Mouse (Mus musculus) spleen, postnatal 4 days (tissue): ENCODE measurements around the gene Efcab12.
"Not testable (repeated sequence)": the region's sequence is repeated elsewhere in the genome, so short reads cannot be mapped to it uniquely, and the experiment has no call there.

Experiments used
- DNase-seq, 2 experiments: peaks; one replicate each; pipeline ENCODE4 v3.0.0; 2022; ENCODE audit warnings: low spot score in 2 of 2

Gene Efcab12

DNA sequence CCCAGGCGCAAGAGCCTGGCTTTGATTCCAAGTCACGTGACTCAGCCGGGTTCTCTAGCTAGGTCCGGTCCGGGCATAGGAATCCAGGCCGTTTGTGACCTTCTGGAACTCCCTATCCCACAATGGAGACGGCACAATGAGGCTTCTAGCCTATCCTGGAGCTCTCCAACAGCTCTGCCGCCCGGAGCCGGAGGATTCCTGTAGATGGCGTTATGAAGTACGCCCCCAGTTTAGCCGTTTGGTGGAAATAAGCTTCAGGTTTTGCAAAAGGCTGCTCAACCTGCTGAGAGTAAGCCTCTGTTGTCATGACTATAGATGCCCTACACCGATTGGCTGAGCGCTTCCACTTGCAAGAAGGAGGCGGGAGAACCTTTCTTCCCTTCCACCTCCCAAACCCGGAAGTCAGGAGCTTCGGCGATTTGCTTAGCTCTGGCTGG is at the start of gene Efcab12:
TSS of gene Efcab12 (minus strand) at position 252 of the 437 bp plus-strand sequence.
- DNase-seq = peak; percentile 64 to 75

DNA sequence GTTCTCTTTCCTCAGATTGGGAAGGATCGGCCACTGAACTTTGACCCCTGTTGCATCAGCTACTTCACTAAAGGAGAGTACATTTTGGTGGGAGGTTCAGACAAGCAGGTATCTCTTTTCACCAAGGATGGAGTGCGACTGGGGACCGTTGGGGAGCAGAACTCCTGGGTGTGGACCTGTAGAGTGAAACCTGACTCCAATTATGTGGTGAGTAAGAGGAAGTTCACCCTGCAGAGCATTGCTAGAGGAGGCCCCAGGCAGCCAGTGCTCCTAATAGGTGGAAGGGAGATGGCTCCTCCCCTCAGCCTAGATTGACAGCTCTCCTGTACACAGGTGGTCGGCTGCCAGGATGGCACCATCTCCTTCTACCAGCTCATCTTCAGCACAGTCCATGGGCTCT is 48.7 kb upstream of the Efcab12 start:
- peak; percentile 34 to 64 for DNase-seq

DNA sequence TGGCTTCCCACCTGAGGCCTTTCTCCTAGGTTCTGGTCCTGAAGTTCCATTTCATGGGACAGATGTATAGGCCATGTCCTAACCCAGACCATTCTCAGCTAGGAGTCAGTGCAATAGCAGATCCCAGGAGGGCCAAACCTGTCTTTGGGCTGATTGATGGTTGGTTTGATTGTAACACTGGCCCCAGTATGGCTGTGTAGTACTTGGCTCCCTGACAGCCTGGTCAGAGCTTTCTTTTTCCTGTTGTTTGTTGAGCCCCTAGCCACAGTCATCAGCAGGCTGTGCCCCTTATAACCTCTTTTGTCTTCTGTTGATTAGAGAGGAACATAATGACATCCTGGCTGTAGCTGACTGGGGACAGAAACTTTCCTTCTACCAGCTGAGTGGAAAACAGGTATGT is 45.8 kb upstream of the Efcab12 start:
- no peak for DNase-seq

DNA sequence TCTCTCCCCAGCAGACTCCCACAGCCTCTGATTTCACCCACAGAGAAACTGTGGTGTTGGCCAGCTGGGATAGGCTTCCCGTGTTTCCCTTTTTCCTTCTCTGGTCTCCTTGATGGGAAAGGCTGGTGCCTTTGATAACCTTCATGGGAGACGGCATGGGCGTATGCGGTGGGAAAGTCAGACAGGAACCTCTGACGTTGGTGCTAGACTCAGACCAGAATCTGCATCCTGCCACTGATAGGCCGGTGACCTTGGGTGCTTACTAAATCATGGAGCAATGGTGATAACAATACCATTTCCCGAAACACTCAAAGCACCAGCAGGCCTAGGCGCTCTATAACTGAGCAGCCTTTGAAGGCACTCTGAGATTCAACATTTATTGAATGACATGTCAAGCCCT is 42.5 kb upstream of the Efcab12 start:
- no peak for DNase-seq

DNA sequence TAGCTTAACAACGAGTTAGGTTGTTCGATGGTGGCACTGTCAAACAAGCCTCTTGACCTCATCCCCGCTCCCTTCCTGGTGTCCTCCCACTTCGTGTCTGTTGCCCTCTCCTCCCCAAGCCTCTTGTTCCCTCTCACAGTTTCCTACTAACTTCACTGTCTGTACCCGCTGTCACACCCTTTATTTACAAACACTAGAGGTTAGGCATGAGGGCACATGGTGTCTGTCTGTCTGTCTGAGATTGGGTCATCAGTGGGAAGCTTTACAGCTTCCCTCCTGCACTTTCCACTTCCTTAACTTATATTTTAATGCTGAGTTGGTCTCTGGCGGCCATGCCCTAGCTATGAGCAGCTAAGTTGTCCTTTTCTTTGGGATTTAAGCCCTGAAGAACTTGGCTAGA is 41.5 kb upstream of the Efcab12 start:
- no peak for DNase-seq

DNA sequence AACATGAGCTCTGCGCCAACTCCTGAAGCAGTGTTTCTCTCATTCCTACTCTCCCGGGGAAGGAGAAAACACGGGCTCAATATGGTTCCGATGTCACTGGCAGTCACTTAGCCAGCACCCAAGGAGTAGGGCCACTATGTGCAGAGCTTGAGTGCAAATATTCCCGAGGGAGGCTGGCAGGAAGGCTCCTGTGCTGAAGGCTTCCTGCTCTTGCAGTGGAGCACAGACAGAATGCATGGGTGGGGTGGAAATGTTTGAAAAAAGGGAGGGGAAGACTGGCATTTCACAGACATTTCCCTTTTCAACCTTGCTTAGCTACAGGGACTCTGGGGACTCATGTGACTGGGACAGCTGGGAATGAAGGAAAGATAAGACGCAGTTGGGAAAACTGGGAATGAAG is 40.5 kb upstream of the Efcab12 start:
- DNase-seq = no peak

DNA sequence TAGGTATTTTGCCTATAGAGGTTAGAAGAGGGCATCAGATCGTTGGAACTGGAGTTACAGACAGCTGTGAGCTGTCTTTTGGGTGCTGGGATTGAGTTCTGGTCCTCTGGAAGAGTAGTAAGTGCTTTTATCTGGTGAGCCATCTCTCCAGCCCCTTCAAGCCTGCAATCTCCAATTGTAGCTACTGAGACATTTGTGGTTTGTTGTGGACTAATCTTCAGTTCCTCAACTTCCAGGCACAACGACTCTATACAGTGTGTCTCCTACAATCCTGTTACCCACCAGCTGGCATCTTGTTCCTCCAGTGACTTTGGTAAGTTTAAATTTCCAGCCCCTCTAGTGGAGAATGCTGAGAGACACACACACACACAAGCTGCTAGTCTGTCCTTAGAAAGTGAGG is 39.0 kb upstream of the Efcab12 start:
- no peak for DNase-seq

DNA sequence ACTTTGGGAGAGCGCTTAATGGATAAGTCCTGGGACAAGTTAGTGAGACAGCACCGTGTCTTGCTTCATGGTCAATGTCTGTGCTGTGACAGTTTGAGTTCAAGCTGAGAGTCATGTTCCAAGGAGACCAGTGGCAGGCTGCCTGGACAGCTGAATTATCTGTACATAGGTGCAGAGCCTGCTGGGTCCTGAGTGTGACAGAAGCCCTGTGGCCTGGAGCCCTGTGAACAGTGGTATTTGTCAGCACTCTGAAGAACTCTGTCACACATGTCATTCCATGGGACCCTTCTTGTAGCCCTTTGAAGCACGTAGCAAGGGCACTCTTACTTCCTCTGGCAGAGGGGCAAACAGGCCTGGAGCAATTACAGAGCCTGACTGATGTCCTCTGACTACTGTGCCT is 33.1 kb upstream of the Efcab12 start:
- not testable (repeated sequence) for DNase-seq

DNA sequence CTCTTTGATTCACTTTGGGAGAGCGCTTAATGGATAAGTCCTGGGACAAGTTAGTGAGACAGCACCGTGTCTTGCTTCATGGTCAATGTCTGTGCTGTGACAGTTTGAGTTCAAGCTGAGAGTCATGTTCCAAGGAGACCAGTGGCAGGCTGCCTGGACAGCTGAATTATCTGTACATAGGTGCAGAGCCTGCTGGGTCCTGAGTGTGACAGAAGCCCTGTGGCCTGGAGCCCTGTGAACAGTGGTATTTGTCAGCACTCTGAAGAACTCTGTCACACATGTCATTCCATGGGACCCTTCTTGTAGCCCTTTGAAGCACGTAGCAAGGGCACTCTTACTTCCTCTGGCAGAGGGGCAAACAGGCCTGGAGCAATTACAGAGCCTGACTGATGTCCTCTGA is 28.9 kb upstream of the Efcab12 start:
- DNase-seq = not testable (repeated sequence)

DNA sequence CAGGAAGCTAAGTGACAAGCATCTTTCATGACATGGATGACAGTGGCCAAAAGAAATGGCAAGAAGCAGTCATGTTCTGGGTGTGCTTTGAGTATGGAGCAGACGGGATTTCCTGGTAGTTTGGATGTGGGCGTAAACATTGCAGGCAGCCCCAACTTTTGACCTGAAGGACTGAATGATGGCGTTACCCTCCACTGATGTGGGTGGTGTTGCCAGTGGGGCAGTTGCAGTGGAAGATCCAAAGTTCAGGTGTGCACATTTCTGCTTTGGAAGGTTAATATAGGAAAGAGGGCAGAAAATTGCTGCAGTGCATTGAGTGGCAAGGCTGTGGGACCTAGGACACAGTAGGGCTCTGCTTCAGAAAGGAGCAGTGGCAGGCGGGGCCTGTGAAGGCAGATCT is 27.0 kb upstream of the Efcab12 start:
- no peak for DNase-seq

DNA sequence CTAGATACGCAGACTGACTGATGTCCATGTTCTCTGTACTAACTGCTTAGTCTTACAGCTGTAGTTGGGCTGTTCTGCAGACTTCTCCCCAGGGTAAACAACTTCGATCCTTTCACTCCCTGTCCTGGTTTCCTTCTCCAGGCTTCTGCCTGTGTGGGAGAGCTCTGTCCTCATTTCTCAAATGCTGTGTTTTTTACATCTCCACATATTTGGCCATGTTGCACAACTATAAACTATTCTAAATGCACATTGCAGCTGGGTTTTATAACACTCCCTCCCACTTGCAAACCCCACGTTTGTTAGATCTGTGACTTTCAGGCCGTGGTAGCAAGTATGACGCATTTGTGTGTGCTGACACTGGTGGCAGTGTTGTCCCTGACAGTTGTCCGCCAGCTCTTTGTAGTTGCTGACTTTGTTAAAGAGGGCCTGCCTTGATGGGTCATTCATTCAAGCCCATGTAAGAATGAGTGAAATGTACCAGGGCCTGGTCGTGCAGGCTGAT is 25.2 kb upstream of the Efcab12 start:
- DNase-seq = no peak

DNA sequence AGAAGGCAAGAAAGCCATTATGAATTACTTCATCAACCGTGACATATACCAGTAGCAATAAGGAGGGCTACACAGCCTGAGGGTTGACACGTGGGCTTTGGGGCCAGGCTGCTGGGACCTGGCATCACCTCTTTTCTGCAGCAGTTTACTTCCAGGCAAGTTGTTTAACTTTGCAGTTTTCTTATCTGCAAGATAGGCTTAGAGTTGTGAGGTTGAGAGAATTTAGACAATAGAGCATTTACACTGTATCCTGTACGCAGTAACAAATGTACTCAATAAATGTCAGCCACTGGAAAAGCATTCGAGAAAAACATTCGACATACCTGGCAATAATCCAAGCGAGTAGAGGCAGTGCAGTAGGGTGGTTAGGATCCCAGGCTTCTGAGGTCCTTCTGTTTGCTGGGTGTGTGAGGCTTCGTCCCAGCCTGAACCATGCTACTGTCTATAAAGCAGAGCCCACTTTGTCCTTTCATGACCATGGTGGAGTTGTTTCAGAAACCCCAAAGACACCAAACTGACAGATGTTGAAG is 21.9 kb upstream of the Efcab12 start:
- DNase-seq = no peak

DNA sequence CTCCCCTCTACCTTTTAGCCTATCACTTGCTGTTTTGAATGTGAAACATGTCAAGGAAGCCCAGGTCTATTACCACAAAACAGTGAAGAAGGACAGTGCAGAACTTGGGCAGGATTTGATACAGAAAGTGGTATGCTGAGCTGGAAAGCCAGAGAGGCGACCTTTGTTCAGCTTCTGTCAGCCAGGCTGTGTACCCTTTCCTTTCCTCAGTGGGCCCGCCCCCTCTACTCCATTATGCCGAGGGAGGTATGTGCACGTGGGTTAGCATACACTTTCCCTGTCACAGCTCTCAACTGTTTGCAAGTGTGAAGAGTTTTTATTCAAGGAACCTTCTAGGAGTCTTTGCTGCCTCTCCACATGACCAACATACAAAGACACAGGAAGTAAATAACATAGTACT is 21.0 kb upstream of the Efcab12 start:
- DNase-seq = no peak

DNA sequence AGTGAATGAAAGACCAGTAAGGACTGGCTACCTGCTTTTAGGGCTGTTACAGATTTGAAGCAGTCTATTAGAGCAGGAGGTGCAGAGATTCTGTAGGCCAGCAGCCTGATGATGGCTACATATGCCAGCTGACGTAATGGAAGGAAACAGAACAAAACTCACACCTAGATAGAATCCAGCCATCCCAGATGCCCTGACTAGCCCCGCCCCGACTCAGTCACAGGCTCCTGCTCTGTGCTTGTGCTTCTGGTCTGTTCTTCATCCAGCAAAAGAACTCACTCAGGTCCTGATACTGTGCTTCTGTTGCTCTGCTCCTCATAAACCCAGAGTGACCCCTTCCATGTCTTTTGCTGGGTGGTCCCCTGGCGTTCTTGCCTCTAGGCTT is 18.1 kb upstream of the Efcab12 start:
- no peak for DNase-seq

DNA sequence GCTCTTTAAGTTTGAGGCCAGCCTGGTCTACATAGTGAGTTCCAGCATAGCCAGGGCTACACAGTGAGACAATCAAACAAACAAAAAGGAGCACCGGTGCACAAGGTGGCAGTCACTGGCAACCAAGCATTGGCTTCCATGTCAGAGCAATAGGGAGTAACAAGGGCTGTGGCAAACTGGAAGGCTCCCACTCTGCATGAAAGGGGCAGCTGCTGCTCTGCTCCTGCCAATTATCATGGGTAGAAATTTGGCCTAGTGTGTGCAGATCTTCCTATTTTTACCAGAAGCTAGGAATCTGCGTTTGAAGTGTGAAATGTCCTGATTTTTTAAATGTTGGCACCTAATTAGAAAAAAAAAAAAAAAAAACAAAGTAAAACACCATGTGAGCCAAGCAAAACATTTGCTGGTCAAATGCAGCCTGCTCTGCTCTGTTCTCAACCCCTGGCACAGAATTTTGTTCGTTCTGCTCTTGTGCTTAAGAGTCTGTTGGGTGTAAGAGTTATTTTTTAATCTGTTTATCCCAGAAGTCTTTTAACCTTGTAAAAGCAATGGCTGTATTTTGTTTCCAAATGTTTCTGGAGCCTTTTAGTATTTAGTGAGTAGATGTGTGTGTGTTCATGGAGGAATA is 17.6 kb upstream of the Efcab12 start:
- no peak for DNase-seq

DNA sequence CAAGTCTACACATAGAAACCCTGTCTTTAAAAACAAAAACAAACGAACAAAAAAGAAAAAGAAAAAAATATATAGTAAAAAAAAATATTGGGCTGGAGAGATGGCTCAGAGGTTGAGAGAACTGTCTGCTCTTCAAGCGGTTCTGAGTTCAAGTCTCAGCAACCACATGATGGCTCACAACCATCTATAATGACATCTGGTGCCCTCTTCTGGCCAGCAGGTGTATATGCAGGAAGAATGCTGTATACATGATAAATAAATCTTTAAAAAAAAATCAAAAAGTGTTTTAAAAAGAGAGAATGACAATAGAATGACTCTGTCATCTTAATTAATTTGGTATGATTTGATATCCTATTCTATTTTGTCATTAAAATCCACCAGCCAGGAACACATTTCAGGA is 16.2 kb upstream of the Efcab12 start:
- DNase-seq = no peak

DNA sequence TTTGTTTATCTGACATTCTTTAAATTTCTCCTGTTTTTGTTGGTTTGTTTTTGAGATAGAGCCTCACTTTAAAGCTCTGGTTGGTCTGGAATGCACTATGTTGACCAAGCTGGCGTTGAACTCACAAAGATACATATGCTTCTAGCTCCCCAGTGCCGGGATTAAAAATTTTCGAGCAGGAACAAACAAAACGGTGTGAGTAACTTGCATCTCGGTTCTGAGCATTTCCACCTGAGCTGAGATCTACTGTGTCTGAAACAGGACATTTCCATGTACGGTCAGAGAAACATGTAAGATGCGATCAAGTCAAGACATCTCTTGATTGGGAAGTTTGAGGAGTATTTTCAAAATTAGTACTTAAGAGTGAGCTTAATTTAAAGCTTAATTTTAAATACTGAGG is 15.8 kb upstream of the Efcab12 start:
- no peak for DNase-seq

DNA sequence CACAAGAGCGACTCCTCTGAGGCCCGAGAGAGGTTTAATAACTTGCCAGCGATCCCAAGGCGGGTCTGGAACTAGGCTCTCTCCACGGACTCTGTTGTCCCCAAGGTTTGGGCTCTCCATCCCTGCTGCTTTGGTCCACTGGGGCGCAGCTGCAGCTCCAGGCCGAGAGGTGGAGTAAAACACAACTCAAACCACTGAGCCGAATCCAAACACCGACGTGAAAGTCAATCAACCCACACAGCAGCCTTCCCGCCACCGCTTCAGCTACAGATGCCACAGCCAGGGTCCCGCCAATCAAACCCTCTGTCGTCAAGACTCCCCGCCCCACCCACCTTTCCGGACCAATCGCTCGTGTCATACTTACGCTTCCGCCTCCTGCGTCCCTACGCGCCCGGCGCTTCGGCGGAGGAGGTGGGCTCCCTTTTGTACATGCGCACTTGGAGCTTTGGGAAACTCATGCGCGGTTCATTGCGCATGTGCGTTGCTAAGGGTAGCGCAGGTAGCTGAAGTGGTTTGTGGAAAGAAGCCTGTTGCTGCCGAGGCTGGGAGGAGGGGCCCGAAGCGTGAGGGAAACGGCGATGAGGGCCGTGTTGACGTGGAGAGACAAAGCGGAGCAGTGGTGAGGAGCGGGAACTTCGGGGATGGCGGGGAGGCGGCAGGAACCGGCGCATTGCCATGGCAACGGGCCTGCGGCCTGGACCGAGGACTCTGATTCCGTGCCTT is 15.0 kb upstream of the Efcab12 start, which contains the start of the genes Mbd4 and Ift122:
TSS of gene Mbd4 (minus strand) at position 281 of the 723 bp plus-strand sequence.
TSS of gene Ift122 (plus strand) at position 380 of the 723 bp plus-strand sequence.
- DNase-seq = peak; percentile 96 to 97

DNA sequence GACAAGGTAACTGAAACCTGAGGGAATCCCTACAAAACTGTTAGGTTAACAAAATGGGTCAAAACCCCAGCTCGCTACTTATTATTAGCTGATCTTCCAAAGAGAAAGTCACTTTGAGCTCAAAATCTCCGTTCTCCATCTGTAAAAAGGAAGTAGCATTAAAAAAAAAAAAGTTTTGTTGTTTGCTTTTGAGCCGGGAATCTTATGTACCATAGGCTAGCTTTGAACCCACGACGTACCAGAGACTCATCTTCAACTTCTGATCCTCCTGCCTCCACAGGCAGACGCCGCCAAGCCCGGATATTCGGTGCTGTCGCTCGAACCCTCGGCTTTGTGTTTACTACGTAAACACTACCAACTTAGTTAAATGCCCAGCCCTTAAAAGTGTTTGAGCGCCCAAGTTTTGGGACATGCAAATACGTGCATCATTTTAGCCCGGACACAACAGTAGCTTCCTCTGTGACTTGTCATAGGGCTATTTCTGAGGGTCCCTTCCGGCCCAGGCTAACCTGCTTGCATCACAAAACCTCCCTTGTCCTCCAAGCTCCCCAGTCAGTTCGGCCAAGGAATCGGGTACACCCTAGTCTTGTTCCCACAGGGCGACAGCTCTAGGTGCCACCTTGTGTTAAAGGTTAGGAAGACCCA is 14.4 kb upstream of the Efcab12 start:
- peak in 1 of 2 experiments; percentile 33 for DNase-seq

DNA sequence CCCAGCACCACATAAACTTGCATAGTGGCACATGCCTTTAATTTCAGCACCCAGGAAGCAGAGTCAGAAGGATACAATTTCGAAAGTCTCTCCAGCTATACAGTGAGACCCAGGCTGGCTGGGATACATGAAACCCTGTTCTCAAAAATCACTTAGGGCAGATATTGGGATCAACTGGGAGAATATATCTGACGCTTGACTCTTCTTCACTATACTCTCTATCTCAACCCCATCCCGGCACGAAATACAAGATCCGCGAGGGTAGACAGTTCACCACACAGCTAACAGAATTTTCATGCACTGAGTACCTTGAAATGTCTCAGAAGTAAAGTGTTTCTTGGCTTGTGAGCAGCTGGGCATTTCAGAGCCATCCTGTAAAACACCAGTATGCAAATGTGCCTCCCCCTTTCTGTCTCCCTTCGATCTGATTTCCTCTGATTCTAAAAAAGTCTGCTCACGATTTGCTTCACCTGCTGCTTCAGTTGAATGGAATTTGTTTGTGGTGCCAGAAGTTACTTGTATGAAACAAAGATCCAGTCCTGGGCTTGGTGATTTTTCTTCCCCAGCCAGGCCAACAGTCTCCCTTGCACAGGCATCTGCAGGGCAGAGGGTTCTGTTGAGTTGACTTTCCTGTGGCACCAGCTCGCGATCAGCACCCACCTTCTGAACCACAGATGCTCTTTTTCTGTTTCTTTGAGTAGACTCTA is 10.5 kb upstream of the Efcab12 start:
- DNase-seq = no peak

DNA sequence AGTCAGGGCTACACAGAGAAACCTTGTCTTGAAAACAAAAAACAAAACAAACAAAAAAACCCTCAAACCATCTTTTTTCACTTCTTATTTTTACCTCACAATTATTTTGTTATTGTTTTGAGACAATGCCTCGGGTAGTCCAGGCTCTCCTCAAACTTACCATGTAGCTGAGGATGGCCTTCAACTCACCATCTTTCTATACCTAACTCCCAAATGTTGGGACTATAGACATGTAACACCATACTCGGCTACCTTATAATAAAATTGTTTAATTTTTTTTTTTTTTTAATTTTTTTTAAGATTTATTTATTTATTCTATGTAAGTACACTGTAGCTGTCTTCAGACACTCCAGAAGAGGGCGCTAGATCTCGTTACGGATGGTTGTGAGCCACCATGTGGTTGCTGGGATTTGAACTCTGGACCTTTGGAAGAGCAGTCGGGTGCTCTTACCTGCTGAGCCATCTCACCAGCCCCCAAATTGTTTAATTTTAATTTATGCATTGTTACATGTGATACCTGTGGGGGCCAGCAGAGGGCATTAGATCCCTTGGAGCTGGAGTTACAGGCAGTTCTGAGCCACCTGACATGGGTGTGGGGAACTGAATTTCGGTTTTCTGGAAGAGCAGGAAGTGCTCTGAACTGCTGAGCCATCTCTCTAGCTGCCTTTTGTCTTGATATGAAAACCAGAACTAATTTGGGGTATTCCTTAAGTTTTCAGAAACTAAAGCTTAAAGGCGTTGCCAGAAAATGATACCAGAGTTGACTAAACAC is 8.6 kb upstream of the Efcab12 start:
- peak; percentile 65 to 85 for DNase-seq
